Mouse (Mus musculus): ENCODE results near the gene Psmd9.

Psmd9 gene

DNA sequence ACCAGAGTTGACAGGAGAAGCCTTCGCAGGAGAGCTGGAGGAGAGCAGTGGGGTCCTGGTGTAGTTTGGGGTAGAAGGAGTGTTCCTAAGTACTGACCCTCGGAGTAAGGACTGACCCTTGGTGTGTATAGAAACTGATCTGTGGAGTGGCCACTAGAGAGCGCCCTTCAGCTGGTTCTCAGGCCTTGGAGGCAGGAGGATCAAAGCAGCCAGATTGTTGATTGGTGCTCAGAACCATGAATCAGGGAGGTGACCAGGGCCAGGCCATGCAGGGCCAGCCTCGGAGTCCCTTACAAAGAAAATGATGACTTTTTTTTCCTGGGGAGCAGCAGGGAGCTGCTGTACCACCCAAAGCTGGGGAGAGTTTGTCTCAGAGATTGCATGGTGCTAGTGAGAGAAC, 76.3 kb downstream of the Psmd9 start:
- H3K4me3 ChIP-seq (replicated peaks; ENCODE audit: low read length) = no peak overlapping the region
- H3K36me3 ChIP-seq (ENCODE audit: insufficient read depth, low read length) = peaks cover 36% of the 10 kb centered on the region
- H3K27me3 ChIP-seq (ENCODE audit: insufficient read depth, low read length) = no peaks in the 10 kb centered on the region
- H3K9me3 ChIP-seq (ENCODE audit: low read length) = no peaks in the 10 kb centered on the region
- H3K4me1 ChIP-seq (replicated peaks; ENCODE audit: low read depth, low read length) = peaks cover 17% of the 10 kb centered on the region
- TF ChIP-seq CTCF (conservative IDR thresholded peaks at IDR 0.05; ENCODE audit: low read length) (peak; percentile 70), POU5F1 (IDR thresholded peaks at IDR 0.05; ENCODE audit: borderline replicate concordance, low read length) (no peak)

DNA sequence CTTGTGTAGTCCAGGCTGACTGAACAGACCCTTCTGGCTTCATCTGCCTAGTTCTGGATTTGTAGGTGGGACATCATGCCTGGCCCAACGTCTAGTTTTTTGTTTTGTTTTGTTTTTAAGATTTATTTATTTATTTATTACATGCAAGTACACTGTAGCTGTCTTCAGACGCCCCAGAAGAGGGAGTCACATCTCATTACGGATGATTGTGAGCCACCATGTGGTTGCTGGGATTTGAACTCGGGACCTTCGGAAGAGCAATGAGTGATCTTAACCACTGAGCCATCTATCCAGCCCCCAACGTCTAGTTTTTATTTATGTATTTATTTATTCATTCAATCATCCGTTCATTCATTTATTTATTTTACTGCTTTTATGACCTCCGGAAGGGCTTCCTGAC, 82.2 kb downstream of the Psmd9 start:
- TF ChIP-seq NANOG (IDR thresholded peaks at IDR 0.05; ENCODE audit: borderline replicate concordance, low read length) (no peak), CTCF (conservative IDR thresholded peaks at IDR 0.05; ENCODE audit: low read length) (no peak), POU5F1 (IDR thresholded peaks at IDR 0.05; ENCODE audit: borderline replicate concordance, low read length) (no peak)
- H3K27me3 ChIP-seq (ENCODE audit: insufficient read depth, low read length) = peaks cover 30% of the 10 kb centered on the region

DNA sequence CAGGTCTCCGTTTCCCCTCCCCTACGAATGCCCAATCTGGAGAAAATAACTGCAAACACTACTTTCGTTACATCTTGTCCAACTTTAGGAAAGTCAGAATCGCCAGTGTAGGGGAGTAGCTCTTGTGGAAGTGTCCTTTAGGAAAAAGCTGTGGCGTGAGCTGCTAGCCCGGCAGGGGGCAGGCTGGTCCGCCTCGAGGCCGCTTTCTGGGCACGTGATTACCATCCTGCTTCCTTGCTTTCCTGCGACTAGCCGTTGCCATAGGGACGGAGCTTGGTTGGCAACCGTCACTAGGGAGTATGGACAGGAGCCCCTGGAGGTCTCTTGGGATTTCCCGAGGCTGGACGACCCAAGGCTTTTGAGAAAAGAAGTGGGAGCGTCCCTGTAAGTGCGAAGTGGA, 82.6 kb downstream of the Psmd9 start, which contains the start of gene Wdr66:
Gene Wdr66, plus strand, starts transcription at position 269 of the 400 bp plus-strand sequence.
- Histone ChIP-seq H3K9me3 (ENCODE audit: low read length) (no peaks in the 10 kb centered on the region), H3K27me3 (ENCODE audit: insufficient read depth, low read length) (peaks cover 30% of the 10 kb centered on the region), H3K4me1 (replicated peaks; ENCODE audit: low read depth, low read length) (peaks cover 30% of the 10 kb centered on the region), H3K36me3 (ENCODE audit: insufficient read depth, low read length) (no peaks in the 10 kb centered on the region), H3K4me3 (replicated peaks; ENCODE audit: low read length) (peak within 1 kb of the TSS; percentile 48)
- TF ChIP-seq NANOG (IDR thresholded peaks at IDR 0.05; ENCODE audit: borderline replicate concordance, low read length) (no peak), CTCF (conservative IDR thresholded peaks at IDR 0.05; ENCODE audit: low read length) (peak; percentile 63), POU5F1 (IDR thresholded peaks at IDR 0.05; ENCODE audit: borderline replicate concordance, low read length) (no peak)

More for the DNA sequence above, 82.2 kb downstream of the Psmd9 start:
- peaks cover 29% of the 10 kb centered on the region for H3K4me1 ChIP-seq (replicated peaks; ENCODE audit: low read depth, low read length)
- H3K36me3 ChIP-seq (ENCODE audit: insufficient read depth, low read length) = no peaks in the 10 kb centered on the region
- no peaks in the 10 kb centered on the region for H3K9me3 ChIP-seq (ENCODE audit: low read length)
- H3K4me3 ChIP-seq (replicated peaks; ENCODE audit: low read length) = no peak overlapping the region

DNA sequence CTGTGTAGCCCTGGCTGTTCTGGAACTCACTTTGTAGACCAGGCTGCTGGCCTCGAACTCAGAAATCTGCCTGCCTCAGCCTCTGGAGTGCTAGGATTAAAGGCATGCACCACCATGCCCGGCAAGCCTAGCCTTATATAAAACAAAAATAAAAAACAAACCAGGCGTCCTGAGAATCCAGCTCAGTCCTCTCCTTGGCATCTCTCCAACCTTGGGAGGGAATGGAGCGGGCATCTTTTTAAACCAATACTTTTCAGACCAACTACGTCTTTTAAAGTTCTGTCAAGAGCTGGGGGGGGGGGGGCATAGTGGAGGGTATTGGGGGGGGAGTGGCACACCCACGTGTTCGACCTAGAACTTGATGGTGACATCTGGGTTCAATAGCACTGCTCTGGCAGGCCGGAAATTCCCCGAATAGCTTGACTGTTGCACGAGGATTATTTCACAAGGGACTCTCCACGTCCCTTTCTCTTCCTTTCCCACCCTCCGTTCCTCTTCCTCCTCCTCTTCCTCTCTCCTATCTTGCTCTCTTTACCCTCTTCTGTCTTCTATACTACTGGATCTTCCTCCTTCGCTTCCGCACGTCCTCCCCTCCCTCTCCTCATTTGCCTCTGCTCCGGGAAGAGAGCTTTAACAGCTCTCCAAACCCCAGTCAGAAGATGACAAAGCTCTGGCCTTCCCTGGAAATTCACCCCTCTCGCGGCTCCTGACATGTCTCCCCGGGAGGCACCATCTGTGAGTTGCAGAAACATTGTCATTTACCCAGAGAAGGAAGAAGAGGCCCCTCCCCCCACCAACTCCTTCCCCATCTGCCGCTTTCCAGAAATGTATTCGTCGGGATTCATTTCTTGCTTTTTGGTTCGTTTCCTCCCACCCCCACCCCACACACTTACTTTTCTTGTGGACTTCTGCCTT, 87.9 kb downstream of the Psmd9 start:
- Histone ChIP-seq H3K9me3 (ENCODE audit: low read length) (no peaks in the 10 kb centered on the region), H3K36me3 (ENCODE audit: insufficient read depth, low read length) (no peaks in the 10 kb centered on the region), H3K4me3 (replicated peaks; ENCODE audit: low read length) (no peak overlapping the region), H3K27me3 (ENCODE audit: insufficient read depth, low read length) (peaks cover 35% of the 10 kb centered on the region), H3K4me1 (replicated peaks; ENCODE audit: low read depth, low read length) (peaks cover 20% of the 10 kb centered on the region)
- TF ChIP-seq CTCF (conservative IDR thresholded peaks at IDR 0.05; ENCODE audit: low read length) = no peak
- TF ChIP-seq NANOG (IDR thresholded peaks at IDR 0.05; ENCODE audit: borderline replicate concordance, low read length) = no peak
- no peak for TF ChIP-seq POU5F1 (IDR thresholded peaks at IDR 0.05; ENCODE audit: borderline replicate concordance, low read length)

DNA sequence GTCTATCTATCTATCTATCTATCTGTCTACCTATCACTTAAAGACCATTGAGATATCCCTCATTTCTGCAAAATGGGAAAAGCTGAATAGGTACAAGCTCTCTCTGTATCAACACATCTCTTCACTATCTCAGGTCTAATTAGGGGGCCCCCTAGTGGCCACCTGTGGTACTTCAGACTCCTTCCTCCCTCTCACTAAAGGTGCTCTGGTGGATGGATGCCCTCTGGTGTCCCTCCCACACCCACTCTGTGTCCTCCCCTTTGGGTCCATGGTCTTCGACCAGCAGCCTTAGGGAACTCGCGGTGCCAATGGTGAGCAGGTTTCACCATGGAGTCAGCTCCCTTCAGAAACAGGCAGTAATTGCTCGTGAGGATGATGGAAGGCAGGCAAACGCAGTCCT, 89.8 kb downstream of the Psmd9 start:
- peaks cover 26% of the 10 kb centered on the region for H3K27me3 ChIP-seq (ENCODE audit: insufficient read depth, low read length)
- H3K9me3 ChIP-seq (ENCODE audit: low read length) = no peaks in the 10 kb centered on the region
- H3K36me3 ChIP-seq (ENCODE audit: insufficient read depth, low read length) = no peaks in the 10 kb centered on the region
- TF ChIP-seq NANOG (IDR thresholded peaks at IDR 0.05; ENCODE audit: borderline replicate concordance, low read length) (no peak), POU5F1 (IDR thresholded peaks at IDR 0.05; ENCODE audit: borderline replicate concordance, low read length) (no peak), CTCF (conservative IDR thresholded peaks at IDR 0.05; ENCODE audit: low read length) (peak; percentile 91)
- H3K4me3 ChIP-seq (replicated peaks; ENCODE audit: low read length) = no peak overlapping the region
- H3K4me1 ChIP-seq (replicated peaks; ENCODE audit: low read depth, low read length) = peaks cover 18% of the 10 kb centered on the region

DNA sequence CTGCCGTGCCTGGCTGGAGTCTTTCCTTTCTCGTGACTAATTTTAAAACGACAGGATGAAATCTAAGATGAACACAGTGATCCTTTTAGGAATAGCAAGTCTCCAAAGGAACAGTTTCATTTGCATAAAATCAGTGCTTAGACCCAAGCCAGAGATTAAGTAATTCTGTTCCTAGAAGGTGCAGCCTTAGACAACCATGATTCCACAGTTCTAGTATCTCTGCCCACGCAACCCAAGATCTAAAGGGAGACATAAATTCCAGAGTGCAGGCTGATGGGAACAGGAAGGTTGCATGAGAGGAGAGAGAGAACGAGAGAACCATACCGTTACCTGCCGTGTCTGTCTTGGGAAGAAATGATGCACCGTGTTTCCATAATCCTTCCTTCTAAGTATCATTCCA, 91.5 kb downstream of the Psmd9 start:
- peaks cover 18% of the 10 kb centered on the region for H3K4me1 ChIP-seq (replicated peaks; ENCODE audit: low read depth, low read length)
- H3K9me3 ChIP-seq (ENCODE audit: low read length) = no peaks in the 10 kb centered on the region
- TF ChIP-seq CTCF (conservative IDR thresholded peaks at IDR 0.05; ENCODE audit: low read length) = no peak
- no peak for TF ChIP-seq NANOG (IDR thresholded peaks at IDR 0.05; ENCODE audit: borderline replicate concordance, low read length)
- TF ChIP-seq POU5F1 (IDR thresholded peaks at IDR 0.05; ENCODE audit: borderline replicate concordance, low read length) = no peak
- no peaks in the 10 kb centered on the region for H3K36me3 ChIP-seq (ENCODE audit: insufficient read depth, low read length)
- peaks cover 18% of the 10 kb centered on the region for H3K27me3 ChIP-seq (ENCODE audit: insufficient read depth, low read length)
- H3K4me3 ChIP-seq (replicated peaks; ENCODE audit: low read length) = no peak overlapping the region

DNA sequence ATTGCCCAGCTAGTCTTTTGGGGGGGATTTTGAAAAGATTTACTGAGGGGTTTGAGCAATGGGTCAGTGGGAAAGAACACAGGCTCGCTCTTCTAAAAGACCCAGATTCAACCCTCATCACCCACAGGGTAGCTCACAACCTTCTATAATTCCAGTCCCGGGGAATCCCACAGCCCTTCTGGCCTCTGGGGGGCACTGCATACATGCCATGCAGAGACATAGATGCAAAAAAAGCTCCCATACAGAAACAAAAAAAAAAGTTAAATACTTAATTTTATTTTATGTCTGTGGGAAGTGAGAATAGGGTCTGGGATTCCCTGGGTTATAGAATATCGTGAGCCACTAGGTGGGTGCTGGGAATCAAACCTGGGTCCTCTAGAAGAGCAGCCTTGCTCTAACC, 97.7 kb downstream of the Psmd9 start:
- TF ChIP-seq NANOG (IDR thresholded peaks at IDR 0.05; ENCODE audit: borderline replicate concordance, low read length) (no peak), CTCF (conservative IDR thresholded peaks at IDR 0.05; ENCODE audit: low read length) (no peak), POU5F1 (IDR thresholded peaks at IDR 0.05; ENCODE audit: borderline replicate concordance, low read length) (no peak)
- no peaks in the 10 kb centered on the region for H3K9me3 ChIP-seq (ENCODE audit: low read length)
- no peaks in the 10 kb centered on the region for H3K36me3 ChIP-seq (ENCODE audit: insufficient read depth, low read length)
- H3K27me3 ChIP-seq (ENCODE audit: insufficient read depth, low read length) = peaks cover 9% of the 10 kb centered on the region; the same call in 1 of the 2 replicates
- H3K4me3 ChIP-seq (replicated peaks; ENCODE audit: low read length) = no peak overlapping the region
- H3K4me1 ChIP-seq (replicated peaks; ENCODE audit: low read depth, low read length) = no peaks in the 10 kb centered on the region

DNA sequence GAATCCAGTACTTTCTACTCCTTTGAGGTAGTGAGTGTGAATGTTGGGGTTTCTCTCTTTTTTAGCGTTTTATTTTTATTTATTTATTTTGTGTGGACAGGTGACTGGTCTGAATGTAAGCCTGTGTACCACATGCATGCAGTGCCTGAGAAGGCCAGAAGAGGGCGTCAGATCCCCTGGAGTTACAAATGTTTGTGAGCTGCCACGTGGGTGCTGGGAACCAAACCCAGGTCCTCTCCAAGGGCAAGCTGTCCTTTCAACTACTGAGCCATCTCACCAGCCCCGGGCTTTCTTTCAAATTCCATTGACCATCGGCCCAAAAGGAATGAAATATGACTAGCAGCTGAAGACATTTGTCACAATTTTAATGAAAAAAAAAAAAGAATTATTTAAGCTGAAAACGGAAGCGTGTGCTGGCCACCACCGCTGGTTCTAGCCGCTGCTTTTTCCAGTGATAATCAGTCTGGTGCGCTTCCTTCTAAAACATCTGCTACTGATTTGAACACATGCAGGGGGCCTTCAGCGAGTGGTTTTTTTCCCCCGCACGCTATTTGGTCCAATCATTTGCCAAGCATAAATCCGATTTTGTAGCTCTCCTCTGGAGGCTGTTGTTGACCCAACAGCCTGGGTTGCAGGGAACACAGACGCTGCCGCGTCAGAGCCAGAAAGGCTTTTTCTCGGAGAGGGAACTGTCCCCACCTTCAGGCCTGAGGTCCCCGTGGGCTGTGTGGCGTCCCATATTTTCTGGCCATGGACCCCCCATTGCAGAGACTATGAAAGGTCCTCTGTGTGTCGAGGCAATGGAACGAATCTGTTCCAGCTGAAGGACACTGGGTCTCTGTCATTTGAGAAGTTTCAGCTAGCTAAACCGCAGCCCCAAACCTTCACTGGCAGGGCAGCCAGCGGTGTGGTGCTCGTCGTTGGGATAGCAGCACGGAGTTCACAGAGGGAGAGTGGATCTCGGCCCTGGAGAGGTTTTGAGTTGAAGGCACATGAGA, 99.6 kb downstream of the Psmd9 start:
- peaks cover 6% of the 10 kb centered on the region; the same call in 1 of the 2 replicates for H3K27me3 ChIP-seq (ENCODE audit: insufficient read depth, low read length)
- H3K4me3 ChIP-seq (replicated peaks; ENCODE audit: low read length) = no peak overlapping the region
- no peaks in the 10 kb centered on the region for H3K9me3 ChIP-seq (ENCODE audit: low read length)
- no peaks in the 10 kb centered on the region for H3K36me3 ChIP-seq (ENCODE audit: insufficient read depth, low read length)
- TF ChIP-seq POU5F1 (IDR thresholded peaks at IDR 0.05; ENCODE audit: borderline replicate concordance, low read length) (no peak), CTCF (conservative IDR thresholded peaks at IDR 0.05; ENCODE audit: low read length) (peak; percentile 40), NANOG (IDR thresholded peaks at IDR 0.05; ENCODE audit: borderline replicate concordance, low read length) (no peak)
- H3K4me1 ChIP-seq (replicated peaks; ENCODE audit: low read depth, low read length) = no peaks in the 10 kb centered on the region

Data from E14TG2a.4 (cell line).